Mouse (Mus musculus) right cerebral cortex, postnatal 14 days (tissue): ENCODE measurements around the gene Tbcd.

Experiments used
- DNase-seq: peaks from one replicate; pipeline ENCODE4 v3.0.0; 2022

Gene Tbcd

GRCm38 (mm10) chr11:121451753-121452635, at the start of gene Tbcd:
Tbcd (plus strand) TSS chr11:121451949.
- DNase-seq = peak; percentile 94

DNA sequence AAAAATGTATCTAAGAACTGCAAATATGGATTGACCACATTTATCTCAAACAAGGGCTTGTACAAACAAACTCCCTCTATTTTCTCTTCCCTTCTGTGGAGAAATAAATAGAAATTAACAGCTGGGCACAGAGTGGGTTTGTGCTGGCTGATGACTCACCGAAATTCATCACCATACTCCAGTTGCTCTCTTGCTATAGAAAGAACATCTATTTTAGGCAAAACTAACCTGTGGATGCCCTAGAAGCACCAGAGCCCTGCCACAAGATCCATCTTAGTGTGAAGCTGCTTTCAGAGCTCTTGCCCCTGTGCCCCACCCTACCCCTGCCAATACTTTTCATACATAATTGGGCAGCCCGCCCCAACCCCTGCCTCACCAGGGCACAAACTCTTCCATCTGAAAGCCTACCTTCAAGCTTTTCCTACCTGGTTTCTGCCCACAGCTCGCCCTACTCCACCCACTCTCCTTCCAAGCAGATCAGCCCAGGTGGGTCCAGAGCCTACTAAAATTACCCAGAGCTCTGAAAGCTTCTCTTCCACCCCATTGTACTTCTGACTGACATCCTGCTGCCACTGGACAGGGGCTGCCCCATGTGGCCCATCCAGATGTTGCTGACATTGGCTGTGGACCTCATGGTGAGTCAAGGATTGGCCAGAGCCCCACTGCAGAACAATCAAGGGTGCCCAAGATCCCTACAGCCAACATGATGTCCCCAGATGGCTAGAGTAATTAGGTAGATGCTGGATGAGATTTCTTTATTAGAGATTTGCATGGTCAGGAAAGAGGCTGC, 44.2 kb upstream of the Tbcd start:
- peak; percentile 13 for DNase-seq

- no peak for DNase-seq
Observed at GRCm38 (mm10) chr11:121414762-121415161, 37.0 kb upstream of the Tbcd start.

DNA sequence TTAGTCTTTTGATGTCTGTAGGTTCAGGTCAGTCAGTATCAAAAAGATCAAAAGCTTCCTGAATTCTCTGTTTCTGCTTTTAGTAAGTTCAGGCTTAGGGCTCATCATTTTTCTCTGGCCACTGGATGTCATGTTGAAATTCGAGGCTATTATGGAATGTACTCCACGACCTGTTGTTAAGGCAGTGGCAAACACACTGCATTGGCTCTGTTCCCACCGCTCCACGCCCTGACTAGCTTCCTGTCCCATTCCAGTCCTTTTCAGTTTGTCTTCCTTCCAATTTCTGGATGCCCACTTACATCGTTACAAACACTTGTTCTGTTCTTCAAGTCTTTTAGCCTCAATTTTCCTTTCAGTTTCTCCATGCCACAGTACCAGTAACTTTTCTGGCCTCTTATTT, 36.4 kb upstream of the Tbcd start:
- no peak for DNase-seq

DNA sequence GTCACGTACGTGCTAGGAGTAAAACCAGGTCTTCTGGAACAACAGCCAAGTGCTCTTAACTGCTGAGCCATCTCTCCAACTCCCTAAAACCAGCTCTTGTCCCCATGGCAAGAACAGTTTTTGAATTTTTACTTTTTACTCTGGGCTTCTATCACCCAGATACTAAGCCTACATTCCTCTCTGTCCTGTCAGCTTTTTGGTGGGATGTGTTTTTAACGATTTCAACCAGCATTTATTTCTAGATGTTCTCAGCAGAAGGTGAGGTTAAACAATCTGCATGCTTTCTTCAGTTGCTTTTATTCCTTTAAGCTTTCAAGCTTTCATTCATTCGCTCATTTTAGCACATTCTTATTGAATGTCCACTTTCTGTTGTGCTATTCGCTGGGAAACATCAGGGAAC, 33.8 kb upstream of the Tbcd start:
- no peak for DNase-seq

DNA sequence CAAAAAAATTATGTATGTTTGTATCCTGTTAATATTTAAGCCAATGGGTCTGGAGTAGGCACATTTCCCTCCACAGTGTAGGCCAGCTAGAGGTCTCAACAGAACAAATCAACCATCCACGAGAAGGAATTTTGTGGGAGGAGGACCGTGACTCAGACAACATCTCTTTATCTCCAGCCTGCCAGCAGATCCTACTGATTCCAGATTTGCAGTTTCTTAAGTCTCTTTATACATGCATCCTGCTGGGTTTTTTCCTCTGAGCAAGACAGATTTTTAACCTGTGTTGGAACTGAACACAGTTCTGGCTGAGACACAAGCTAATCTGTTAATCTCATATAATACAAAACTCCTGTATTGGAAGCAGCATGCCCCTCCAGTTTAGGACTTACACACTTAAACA, 32.8 kb upstream of the Tbcd start:
- DNase-seq = no peak

DNA sequence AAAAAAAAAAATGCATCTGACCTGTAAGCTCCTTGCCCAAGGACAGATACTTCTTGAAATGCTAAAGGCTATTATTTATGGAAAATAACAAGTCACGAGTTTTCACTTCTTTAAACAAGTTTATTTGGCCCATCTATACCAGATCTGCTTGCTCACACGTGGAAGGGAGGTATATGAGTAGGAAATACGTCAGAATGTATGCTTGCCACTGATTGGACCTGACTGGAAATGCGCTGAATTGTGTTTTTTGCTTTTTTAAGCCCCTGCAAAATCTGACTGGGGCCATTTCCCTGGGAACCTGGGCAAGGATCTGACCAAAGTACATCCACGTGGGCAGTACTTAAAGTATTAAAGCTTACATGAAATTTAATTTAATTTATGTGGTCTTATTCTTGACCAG, 31.4 kb upstream of the Tbcd start:
- DNase-seq = no peak

DNA sequence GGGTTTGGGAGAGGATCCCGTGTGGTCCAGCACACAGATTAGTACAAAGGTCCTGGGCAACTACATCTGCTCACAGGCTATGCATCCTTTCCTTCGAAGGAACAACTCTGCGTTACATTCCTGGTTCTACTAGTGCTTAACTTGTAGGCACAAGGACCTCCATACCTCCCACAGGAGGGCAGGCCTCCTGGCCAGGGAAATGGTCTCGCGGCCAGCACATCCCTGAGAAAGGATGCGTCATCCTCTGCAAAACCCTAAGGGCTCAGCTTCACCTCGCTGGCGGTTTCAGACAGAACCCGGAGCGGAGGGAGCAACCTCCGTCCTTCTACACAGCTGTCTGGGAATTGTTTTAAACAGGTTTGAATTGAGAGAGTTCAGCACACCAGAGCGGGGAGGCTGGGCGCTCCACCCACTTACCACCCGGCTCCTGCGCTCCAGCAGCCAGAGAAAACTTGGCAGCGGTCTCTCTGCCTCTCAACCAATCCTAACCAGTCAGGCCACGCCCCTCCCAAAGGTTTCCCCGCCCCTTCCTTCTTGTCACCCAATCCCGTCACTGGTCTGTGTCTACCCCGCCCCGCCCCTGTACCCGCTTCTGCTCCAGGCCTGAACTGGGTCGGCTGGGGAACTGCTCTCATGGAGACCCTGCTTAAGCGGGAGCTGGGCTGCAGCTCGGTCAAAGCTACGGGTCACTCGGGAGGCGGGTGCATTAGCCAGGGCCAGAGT, 30.8 kb upstream of the Tbcd start, which contains the start of gene Fn3krp:
TSS of gene Fn3krp (plus strand) at position 572 of the 723 bp plus-strand sequence.
- peak; percentile 98 for DNase-seq

DNA sequence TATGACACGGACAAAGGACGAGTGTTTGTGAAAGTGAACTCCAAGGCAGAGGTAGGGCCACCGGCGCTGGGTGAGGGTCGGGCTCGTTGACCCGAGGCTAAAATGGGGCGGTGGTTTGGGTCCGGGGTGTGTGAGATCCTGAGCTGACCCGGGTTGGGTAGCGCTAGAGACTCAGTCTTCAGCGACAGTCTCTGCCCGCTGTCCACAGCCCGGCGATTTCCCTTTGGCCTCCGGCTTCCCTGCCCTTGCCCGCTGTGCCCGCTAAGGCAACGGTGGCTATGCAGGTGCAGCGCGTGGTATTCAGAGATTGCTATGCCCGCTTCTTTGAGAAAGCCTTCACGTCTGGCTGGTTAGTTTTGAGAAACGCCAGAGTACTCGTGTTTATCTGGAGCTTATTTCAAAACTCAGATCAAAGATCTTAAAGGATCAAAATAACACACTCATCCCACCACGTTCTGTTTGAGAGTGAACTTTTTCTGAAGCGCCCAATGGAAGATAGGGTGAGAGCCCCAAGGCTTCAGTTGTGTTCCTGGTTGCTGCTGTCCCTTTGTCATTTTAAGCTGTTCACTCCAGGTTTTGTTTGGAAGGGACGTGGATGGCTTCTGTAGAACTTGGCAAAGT, 30.1 kb upstream of the Tbcd start:
- DNase-seq = no peak

GRCm38 (mm10) chr11:121433397-121433796, 18.4 kb upstream of the Tbcd start:
- DNase-seq = no peak

GRCm38 (mm10) chr11:121434156-121435155, 17.3 kb upstream of the Tbcd start, which contains the start of gene Fn3k:
Fn3k (plus strand) TSS chr11:121434913.
- peak; percentile 95 for DNase-seq

DNA sequence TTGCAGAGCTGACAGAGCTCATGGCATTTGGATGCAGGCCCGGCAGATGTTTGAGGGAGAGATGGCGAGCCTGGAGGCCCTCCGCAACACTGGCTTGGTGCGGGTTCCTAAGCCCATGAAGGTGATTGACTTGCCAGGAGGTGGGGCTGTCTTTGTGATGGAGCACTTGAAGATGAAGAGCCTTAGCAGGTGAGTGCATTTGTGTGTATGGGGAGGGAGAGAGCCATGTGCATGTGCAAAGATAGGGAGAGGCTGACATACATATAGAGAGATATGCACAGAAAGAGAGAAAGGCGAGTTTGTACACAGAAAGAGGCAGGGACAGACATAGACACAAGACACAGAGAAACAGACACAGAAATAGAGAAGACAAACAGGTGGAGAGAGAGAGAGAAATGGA, 14.5 kb upstream of the Tbcd start:
- DNase-seq = no peak

- DNase-seq = no peak
Observed at GRCm38 (mm10) chr11:121439686-121440292, 12.0 kb upstream of the Tbcd start.

DNA sequence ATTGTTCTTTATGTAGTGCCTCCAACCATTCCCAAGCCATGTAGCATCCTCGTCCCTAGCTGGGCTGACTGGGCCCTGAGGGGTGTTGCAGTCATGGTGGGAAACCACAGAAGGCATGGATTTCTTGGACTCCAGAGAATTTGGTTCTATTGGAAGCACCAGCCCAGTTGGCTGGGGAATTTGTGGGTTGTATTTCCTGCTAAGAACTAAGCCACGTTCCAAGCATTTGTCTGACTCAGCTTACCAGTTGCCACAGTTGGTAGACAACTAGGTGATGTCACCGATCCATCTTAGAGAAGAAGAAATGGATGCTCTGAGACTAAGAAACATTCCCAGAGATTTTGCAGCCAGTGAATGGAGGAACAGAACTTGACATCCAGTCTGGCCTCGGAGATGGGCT, 10.1 kb upstream of the Tbcd start:
- DNase-seq = no peak

- no peak for DNase-seq
Observed at GRCm38 (mm10) chr11:121442076-121442475, 9.7 kb upstream of the Tbcd start.

DNA sequence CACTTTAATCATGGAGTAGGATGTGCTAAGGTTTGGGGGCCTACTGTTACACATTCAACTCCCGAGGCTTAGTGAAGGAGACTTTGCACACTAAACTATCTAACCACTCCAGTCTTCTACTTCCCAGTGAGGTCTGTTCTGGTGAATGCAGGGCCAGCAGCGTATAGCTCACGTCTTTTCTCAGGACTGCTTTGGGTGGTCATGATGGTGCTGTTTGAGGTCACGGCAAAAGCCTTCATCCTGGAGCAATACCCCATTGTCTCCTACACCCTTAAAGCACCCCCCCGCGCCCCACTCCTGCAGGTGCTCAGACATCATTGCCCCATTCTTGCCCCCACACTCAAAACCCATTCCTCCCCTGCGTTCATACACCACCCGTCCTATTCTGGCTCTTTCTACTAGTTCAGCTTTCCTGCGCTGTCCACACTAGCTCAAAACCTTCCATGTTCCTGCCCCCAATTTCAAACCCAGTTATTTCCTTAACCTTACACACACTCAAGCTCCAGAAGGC, 478 bp upstream of the Tbcd start:
- no peak for DNase-seq

GRCm38 (mm10) chr11:121457874-121458273, 6.1 kb downstream of the Tbcd start:
- no peak for DNase-seq

DNA sequence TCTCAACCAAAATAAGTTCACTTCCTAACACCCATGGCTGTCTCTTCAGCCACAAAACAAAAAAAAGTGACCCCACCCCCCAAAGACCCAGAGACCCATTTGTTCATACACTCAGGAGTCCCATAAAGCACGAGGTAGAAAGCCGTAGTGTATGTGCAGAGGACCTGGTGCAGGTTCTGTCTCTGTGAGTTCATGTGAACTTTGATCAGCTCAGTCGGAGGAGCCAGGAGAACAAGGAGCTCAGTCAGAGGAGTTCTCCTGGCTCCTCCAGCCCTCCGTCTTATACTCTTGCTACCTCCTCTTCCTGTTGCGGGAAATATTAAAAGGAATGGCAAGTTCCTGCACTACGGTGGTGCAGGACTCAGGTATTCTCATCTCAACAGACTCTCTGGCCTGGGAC, 15.7 kb downstream of the Tbcd start:
- DNase-seq = no peak

DNA sequence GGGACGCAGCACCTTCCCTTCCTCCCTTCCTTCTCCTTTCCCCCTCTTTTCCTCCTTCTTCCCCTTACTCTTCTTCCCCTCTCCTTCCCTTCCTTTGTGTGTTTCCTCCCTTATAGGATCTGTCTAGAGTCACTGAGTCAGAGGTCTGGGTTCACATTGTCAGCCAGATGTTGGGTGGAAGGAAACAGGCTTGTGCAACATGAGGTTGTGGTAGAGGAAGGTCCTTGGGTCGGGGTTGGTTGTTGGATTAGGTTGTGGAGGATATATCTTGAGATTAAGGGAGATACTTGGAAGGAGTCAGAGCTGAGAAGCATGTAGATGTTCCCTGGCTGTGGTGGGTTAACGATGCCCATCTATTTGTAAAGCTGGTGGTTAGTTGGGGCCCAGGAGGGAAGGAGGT, 23.1 kb downstream of the Tbcd start:
- no peak for DNase-seq

DNA sequence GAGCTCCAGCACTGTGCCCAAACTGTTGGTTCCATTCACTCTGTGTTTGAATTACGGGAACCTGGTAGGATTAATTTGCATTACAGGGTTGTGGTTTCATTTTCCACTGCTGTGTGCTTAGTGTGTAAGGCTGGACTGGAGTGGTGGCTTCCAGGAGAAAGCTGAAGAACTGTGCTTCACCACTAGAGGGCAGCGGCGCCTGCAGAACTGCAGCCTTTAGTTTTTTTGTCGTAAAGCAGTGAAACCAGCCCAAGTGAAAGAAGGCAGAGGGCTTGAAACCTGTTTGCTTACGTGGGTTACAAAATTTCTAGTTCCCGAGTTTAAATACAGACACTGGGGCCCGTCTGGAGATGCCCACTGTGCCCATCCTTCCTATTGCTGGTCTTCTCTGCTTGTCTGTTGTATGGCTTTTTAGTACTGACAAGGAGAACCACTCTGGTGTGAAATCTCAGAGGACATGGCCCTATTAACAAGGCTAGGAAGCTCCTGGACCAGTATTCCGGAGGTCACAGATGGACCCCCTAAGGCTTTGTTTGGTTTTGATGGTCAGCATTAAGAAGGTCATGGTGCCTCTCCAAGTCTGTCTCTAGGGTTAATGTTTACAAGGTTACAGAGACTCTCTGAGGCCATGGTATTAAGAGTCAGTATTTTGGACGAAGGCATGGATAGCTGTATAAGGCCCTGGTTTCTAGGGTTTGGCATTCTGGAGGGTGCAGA, 24.1 kb downstream of the Tbcd start:
- DNase-seq = peak; percentile 85
